Mouse (Mus musculus) 416B (cell line): ENCODE data around the gene Arid3a.
"Not testable (repeated sequence)": the region's sequence is repeated elsewhere in the genome, so short reads cannot be mapped to it uniquely, and the experiment has no call there.

Source experiments
- DNase-seq: peaks from one replicate; pipeline ENCODE4 v3.0.0; 2011; ENCODE audit warnings: low read depth

Arid3a gene

DNA sequence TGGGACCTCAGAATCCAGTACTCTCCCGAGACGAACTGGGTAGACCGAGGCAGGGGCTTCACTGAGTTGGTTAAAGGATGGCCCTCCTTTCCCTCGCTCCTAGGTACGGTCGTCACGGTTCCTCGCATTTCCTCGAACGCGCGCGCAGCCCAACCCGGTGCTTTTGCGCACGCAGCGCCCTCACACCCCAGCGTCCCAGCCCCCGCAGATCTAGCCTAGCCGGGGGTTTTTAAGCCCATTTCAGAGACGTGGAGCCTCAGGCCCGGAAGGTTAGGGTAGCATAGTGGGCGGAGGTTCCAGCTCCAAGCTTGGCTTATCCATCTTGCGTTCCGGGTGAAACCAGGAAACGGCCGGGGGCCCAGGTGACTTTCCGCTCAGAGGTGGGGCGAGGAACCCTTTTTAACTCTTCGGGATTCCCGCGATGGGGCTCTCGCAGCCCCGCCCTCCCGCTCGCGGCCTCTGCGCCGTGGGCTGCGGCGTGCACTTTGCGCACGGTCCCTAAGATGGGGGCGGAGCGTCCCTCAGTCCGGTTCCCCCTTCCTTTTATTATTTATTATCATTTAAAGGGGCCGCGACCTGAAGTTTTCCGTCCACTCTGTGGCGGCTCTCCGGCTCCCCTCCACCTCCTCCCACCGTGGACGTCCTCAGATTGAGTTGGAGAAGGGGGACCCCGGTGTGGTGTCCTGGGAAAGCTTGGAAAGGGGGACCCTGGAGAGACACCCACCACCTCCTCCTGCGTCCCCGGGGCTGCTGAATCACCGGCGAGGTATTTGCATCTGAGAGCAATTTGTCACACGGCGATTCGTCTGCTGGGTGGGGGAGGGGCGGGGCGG is at the start of gene Arid3a:
Gene Arid3a (plus strand): TSS at position 553 of the 833 bp plus-strand sequence.
- peak; percentile 91 for DNase-seq

DNA sequence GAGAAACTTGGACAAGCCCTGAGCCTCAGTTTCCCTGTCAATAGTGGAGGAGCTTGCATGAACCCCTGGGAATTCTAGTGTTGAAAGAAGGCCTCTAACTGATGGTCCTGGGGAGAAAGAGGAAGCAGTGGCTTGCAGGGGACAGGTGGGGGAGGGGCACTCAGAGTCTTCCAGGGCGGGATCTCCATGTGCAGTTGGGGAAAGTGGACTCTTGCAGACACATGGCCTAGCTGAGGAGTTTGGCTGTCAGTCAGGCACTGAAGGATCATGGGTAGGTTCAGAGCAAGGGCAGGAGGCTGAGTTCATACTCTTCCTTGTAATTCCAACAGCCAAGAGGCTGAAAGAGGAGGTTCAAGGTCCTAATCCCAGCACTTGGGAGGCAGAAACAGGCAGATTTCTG is 49.7 kb upstream of the Arid3a start:
- DNase-seq = peak; percentile 89

DNA sequence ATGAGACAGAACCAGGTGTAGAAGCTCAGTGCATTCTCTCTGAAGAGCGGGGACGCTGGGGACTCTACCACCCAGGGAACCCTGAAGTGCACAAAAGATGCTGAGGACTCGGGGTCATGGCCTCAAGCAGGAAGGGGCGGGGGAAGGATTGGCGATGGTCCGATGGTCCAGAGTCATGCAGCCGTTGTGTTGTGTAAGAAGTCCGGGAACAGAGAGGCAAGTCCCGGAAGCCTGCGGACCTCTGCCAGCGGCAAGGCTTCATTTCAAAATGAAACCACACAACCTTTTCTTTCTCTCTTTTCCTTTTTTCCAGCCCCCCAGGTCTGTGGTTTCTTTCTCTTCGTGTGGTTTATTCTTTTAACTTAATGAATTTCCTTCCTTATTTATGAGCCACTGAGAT is 49.1 kb upstream of the Arid3a start:
- peak; percentile 98 for DNase-seq

DNA sequence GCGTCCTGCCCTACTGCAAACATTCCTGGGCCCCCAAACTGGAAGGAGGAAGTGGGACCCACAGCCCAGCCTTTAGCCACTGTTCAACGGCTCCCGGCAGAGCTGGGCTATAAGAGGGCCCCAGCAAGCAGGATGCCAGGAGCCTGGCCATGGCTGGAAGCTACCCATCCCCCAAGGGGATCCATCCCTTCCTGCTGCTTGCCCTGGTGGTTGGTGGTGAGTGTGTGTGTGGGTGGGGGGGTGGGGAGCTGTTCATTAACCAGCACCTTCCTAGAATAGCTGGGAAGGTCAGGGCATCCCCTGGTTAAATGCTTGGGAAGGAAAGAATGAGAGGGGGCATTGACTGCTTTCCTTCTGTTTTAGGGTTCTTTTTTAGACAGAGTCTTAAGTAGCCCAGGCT is 47.3 kb upstream of the Arid3a start:
- DNase-seq = no peak

DNA sequence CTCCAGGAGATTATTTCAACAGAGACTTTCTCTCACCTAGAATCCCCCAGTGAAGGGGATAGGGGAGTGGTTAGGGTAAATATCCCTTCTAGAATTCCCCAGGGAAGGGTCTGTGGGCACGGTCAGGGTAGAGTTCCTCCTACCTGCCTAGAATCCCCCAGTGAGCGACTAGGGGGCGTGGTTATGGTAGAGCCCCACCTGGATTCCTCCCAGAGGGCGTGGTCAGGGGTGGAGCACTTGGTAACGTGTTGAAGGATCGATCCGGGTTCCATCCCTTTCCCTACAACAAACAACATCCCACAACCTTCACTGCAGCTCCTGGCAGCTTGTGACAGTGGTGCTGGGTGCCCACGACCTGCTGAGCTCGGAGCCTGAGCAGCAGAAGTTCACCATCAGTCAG is 46.1 kb upstream of the Arid3a start:
- peak; percentile 78 for DNase-seq

DNA sequence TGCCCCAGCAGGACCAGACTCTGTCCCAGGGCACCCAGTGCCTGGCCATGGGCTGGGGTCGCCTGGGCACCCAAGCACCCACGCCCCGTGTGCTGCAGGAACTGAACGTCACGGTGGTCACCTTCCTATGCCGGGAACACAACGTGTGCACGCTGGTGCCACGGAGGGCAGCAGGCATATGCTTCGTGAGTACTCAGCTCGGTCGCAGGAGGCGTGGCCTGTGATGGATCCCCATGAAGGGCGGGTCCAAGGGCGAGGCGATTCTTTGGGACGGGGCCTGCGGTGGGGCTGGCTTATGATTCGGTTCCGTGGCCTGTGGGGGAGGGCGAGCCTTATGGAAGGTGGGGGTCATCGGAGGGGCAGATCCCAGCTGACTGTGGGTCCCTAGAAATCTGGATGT is 44.9 kb upstream of the Arid3a start:
- DNase-seq = peak; percentile 79

DNA sequence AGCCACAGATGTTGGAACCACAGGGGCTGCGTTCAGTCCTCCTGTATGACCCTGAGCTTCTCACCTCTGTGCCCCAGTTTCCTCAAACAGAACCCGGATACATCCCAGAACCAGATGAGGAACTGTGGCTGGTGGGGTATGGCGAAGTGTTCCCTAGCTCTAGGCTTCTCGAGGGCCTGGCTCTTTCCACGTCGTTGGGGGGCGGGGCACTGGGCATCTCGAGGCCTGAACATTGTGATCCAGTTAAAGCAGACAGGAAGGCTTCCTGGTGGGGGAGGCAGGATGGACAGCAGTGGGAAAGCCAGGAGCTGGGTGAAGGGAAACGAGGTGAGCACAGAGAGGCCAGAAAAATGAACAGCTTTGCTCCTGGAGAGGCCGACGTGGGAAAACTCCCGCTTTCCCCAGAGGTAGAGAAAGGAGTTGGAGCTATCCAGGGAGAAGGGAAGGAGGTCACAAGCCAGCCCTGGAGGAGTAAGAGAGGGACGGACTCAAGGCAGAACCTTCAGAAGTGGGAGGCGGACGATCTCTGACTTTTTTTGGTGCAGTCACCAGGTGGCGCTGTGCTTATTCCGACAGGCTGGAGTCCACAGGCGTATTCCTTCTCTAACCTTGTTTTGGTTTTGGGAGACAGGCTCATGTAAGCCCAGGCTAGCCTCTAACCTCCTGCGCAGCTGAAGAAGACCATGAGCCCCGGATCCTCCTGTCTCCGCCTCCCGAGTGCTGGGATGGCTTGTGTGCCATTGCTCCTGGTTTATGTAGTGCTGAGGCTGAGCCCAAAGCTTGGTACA is 43.4 kb upstream of the Arid3a start:
- peak; percentile 89 for DNase-seq

DNA sequence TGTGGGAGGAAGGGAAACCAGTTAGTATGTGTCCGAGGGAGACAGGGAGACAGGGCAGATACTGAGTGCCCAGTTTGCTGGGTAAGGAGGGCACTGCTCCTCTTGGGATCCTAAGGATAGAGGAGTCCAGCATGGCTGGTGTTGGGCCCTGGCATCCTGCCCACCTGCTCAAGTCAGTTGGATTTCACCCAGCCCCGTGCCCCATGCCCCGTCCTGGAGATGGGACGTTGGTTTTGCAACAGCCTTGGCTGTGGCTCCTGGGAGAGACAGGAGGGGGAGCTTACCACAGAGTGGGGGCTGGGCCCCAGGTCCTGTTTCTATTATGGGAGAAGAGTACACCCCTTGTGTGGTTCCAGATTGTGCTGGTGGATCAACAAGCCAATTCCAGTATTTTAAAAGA is 42.4 kb upstream of the Arid3a start:
- DNase-seq = peak; percentile 75

DNA sequence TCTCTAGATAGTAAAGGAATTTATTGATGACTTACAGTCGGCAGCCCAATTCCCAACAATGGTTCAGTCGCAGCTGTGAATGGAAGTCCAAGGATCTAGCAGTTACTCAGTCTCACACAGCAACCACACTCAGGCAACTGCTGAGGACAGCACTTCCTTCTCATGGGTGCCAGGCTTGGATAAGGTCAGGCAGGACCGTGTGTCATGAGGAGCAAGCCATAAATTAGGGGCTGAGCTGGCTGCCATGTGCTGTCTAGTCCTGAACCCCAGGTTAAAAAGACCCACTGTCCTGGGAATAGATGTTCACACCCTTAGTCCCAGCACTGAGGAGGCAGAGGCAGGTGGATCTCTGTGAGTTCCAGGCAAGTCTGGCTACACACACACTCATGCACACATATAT is 41.9 kb upstream of the Arid3a start:
- DNase-seq = not testable (repeated sequence)

DNA sequence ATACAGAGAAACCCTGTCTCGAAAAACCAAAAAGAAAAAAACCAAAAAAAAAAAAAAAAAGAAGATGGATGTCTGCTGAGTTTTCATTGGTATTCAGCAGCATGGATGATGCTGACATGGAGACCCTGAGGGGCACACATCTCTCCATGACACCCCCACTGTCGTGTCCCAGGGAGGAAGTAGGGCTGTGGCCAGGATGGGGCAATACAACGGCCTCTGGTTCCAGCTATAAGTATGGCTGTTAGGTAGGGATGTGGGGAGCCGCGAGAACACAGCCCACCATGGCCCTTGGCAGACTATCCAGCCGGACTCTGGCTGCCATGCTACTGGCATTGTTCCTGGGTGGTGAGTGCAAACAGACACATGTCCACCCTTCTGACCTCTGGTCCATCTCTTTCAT is 40.8 kb upstream of the Arid3a start, which contains the start of gene Elane:
Gene Elane (plus strand): TSS at position 194 of the 400 bp plus-strand sequence.
- no peak for DNase-seq

DNA sequence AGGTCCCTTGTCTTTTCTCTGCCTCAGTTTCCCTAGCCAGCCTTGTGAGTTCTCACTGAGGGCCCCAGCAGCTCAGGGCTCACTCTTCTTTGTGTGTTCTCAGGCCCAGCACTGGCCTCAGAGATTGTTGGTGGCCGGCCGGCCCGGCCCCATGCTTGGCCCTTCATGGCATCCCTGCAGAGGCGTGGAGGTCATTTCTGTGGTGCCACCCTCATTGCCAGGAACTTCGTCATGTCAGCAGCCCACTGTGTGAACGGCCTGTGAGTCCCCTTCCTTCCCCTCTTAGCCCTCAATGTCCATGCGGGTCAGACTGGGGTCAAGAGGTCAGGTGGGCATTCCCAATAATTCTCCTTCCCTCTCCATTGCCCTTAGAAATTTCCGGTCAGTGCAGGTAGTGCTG is 40.2 kb upstream of the Arid3a start:
- DNase-seq = no peak

DNA sequence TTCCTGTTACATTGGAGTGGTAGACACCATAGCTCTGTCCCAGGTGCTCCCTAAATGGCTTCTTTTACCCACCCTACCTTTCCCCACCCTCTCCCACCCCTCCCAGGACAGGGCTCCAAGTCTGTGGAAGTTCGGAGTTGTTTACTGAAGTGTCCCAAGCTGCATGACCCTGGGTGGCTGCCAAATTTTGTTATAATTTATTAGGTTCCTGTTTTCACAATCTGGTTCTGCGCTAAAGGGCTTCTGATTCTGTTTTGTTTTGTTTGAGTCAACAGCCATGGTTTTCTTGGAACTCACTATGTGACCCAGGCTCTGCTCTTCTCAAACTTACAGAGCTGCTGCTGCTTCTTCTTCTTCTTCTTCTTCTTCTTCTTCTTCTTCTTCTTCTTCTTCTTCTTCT is 37.5 kb upstream of the Arid3a start:
- no peak for DNase-seq

DNA sequence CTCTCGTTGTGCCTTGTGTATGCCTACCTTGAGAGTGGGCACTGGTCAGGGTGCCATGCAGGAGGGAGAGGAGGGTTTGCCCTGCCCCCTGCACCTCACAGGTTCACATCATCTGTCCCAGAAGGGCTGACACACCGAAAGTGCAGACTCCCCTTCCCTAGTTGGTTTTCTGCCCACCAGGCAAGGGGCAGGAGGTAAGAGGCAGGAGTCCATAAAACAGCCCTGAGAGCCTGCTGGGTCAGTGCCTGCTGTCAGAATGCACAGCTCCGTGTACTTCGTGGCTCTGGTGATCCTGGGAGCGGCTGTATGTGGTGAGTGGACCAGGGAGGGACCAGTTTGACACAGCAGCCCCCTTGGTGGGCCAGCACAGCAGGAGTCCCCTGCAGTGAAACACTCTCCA is 36.2 kb upstream of the Arid3a start, which contains the start of gene Cfd:
Gene Cfd (plus strand): TSS at position 184 of the 400 bp plus-strand sequence.
- no peak for DNase-seq

DNA sequence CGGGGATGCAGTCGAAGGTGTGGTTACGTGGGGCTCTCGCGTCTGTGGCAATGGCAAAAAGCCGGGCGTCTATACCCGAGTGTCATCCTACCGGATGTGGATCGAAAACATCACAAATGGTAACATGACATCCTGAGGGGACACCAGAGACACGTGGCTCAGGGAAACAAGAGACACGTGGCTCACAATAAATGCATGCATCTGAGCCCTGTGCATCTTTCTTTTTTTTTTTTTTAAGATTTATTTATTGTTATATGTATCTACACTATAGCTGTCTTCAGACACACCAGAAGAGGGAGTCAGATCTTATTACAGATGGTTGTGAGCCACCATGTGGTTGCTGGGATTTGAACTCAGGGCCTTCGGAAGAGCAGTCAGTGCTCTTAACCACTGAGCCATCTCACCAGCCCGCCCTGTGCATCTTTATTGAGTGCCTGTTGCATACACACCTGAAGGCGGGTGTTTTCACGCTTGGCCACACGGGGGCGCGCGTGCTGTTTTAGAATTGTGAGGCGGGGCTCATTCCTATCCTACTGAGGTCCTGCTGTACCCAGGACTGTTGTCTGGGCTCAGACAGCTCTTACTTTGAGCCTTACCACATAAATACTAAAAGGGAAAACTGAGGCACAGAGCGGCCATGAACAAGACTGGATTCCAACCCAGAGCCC is 34.3 kb upstream of the Arid3a start:
- peak; percentile 77 for DNase-seq

DNA sequence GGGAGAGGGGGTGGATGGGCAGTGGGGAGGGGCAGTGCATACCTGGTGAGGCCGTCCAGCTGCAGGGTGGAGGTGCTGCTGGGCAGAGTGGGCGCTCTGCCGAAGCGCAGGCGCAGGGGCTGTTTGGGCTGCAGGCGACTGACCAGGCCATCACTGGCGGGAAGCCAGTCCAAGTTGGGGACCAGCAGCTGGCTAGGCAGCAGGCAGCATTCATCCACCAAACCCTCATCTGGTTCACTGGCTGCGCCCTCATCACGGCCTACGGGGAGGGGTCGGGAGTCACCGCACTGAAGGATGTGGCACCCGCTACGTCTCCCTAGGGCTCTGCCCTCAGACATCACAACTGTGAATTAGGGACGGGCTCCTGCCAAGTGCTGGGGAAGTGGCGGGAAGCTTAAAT is 30.5 kb upstream of the Arid3a start:
- DNase-seq = no peak

DNA sequence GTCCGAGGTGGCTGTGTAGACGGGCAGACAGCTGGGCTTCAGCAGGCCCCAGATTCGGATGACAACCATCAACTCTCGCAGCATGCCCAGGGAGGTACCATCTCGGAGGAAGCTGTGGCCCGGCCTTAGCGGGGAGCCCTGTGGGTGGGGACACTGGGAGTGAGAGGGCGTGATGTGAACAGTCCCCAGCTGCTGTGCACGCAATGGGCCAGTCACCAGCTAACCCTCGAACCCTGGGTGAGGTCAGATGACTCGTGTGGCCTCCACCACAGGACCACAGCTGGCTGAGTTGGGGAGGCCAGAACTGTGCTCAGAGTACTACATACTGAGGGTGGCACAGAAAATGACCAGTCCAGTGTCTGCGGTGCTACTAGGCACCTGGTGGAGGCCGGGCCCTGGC is 30.0 kb upstream of the Arid3a start:
- no peak for DNase-seq

DNA sequence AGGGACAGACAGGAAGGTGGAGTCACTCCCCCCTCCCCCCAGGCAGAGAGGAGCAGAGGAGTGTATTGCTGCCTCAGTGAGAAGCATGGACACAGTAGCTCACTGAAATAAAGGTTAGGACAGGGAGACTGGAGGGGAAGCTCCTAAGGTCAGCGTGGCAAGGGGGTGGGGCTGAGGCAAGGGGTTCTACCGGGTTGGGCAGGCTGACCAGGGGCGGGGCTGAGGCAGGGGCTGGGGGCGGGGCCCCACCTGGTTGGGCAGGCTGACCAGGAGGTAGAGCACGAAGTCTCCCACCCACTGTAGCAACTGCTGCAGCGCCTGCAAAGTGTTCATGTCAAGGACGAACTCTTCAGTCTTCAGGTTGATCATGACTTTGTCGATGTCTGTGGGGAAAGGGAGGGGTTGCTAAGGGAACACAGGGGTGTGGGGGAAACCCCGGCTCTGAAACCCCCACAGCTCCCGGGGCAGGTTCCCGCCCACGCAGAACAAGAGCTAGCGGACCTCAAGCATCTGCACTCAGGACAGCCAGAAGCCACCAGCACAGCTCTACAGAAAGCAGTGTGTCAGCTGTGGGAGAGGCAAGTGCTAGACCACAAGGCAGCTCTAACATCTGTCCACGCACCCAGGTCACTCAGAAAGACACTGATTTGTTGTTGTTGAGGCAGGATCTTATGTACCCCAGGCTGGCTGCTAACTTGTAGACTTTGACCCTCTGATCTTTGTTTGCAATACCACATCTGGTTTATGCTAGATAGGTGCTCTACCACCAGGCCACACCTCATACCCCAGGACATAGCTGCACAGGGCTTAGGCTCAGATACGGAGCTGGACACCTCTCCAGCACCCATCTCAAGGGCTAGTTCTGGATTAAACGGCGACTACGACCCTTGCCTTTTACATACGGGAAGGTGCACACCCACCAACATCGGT is 29.3 kb upstream of the Arid3a start:
- no peak for DNase-seq

DNA sequence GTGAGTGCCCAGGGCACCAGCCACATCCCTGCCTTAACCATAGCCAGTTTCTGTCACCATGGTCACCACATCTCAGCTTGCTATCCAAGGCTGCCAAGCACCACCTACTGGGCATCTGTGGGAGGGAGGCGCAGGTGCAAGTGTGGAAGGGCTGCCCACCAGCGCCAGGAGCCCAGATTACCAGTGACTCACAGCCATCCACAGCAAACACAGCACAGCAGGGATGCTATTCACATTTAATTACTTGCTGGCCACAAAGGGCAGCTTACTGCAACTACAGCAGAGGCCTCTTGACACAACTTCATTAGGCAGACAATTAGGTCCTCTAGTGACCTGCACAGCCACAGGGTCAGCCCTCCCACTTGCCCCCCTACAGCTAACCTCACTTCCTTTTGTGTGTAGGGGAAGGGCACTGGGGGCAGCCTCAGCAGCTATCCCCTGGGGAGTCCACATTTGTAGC is 25.9 kb upstream of the Arid3a start:
- DNase-seq = peak; percentile 48

DNA sequence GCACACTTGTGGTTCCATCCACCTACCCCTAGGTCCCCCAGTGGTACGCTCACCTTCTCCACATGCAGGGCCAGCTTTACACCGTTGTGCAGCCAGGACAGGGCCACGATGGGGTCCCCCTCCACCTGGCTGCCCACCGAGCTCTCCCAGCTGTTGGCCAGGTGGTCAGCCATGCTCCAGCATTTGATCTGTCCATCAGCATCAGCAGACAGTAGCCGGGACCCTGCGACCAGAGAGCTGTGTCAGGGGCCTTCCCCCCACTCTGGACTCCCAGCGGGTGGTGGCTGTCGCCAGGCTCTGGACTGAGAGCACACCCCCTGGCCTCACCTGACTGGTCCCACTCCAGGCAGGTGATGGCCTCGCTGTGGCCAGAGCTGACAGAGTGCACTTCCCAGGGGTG is 20.1 kb upstream of the Arid3a start:
- no peak for DNase-seq

DNA sequence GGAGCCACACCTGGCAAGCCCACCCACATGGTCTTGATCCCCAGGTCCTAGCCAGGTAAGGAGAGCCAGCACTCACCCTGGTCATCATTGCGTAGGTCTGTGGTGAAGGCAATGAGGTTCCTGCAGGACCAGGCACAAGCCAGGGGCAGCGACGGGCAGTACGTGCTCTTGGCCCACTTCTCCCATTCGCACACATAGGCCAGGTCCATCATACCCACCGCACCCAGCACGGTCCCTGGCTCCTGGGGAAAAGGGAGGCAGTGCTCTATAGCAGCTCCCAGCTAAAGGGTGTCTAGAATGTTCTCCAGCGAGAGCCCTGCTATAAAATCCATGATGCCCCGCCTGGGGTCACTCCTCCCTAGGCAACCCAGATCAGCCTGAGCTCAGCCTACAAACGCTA is 19.4 kb upstream of the Arid3a start:
- DNase-seq = no peak
